Mouse (Mus musculus): Measurements from ENCODE around the gene Ankrd66.

Ankrd66 gene

GRCm38 (mm10) chr17:43543539-43543938 lies at the start of gene Ankrd66:
TSS of gene Ankrd66 (minus strand) at chr17:43543639.
- no peak for DNase-seq (ENCODE audit: low read depth, low spot score)

- DNase-seq (ENCODE audit: low read depth, low spot score) = no peak
Observed at GRCm38 (mm10) chr17:43592296-43593291, 49.2 kb upstream of the Ankrd66 start.

DNA sequence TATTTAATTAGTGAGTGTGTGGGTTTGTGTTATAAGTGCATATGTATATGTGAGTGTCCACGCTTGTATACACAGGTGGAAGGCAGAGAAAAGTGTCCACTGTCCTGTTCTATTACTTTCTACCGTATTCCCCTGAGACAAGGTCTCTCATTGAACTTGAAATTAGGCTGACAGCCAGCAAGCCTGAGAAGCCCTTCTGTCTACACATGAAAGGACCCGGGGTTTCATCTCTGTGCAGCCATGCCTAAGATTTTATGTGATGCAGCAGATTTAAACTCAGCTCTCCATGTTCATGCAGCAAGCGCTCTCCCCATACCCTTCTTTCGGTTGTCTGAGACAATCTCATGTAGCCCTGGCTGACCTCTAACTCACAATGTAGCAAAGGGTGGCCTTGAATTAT lies 47.1 kb upstream of the Ankrd66 start:
- no peak for DNase-seq (ENCODE audit: low read depth, low spot score)

DNA sequence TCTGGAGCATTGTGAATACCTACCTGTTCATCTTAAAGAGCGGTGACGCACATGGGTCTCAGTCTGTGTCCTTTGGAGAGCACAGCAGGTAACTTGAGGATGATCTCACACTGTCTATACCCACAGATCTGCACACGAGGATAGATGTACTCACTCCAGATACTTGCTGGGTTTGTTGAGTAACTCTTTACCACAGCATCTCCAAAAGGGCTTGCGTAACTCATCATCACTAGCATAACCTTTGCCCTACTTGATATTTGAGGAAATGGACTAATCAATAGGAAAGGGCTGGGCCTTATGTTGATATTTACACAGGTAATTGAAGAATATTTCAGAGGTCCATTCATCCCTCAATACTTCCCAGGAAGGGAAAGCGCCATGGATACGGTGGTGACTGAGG lies 46.3 kb upstream of the Ankrd66 start:
- no peak for DNase-seq (ENCODE audit: low read depth, low spot score)

- DNase-seq (ENCODE audit: low read depth, low spot score) = no peak
Observed at GRCm38 (mm10) chr17:43587278-43587677, 43.8 kb upstream of the Ankrd66 start.

DNA sequence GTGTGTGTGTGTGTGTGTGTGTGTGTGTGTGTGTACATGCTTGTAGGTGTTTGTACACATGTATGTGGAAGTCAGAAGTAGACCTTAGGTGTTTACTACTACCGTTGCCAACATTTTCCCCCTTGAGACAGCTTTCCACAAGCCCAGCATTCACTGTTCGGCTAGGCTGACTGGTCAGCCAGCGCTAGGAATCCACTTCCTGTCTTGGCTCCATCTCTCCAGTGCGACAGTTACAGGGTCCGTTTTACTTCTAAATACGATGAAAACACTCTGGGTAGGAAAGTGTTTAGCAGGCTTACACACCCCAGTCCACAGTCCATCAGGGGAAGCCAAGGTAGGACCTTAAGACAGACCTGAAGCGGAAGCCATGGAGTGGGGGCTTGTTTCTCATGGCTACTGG lies 41.3 kb upstream of the Ankrd66 start:
- DNase-seq (ENCODE audit: low read depth, low spot score) = no peak

DNA sequence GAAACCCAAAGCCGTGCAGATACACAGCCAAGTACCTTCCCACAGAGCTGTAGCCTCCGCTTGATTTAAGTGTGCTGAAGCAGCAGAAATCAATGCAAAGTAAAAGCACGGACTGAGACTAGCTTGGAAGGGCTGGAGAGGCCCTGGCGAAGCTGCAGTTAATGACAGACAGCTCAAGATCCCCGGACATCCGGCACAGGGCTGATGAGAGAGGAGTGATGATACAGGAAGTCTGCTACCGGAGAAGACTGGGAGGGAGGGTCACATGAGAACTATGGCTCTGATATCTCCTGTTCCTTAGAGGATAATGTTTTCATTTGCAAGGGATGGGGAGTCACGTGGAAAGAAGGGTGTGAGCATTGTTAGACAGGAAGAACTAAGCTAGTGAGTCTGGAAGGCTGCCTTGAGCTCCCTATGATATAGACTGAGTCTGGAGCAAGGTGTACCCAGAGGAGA lies 37.6 kb upstream of the Ankrd66 start:
- no peak for DNase-seq (ENCODE audit: low read depth, low spot score)

GRCm38 (mm10) chr17:43580456-43580855 lies 37.0 kb upstream of the Ankrd66 start:
- DNase-seq (ENCODE audit: low read depth, low spot score) = no peak

GRCm38 (mm10) chr17:43573624-43574073 lies 30.2 kb upstream of the Ankrd66 start:
- DNase-seq (ENCODE audit: low read depth, low spot score) = no peak

- DNase-seq (ENCODE audit: low read depth, low spot score) = no peak
Observed at GRCm38 (mm10) chr17:43569287-43569686, 25.8 kb upstream of the Ankrd66 start.

DNA sequence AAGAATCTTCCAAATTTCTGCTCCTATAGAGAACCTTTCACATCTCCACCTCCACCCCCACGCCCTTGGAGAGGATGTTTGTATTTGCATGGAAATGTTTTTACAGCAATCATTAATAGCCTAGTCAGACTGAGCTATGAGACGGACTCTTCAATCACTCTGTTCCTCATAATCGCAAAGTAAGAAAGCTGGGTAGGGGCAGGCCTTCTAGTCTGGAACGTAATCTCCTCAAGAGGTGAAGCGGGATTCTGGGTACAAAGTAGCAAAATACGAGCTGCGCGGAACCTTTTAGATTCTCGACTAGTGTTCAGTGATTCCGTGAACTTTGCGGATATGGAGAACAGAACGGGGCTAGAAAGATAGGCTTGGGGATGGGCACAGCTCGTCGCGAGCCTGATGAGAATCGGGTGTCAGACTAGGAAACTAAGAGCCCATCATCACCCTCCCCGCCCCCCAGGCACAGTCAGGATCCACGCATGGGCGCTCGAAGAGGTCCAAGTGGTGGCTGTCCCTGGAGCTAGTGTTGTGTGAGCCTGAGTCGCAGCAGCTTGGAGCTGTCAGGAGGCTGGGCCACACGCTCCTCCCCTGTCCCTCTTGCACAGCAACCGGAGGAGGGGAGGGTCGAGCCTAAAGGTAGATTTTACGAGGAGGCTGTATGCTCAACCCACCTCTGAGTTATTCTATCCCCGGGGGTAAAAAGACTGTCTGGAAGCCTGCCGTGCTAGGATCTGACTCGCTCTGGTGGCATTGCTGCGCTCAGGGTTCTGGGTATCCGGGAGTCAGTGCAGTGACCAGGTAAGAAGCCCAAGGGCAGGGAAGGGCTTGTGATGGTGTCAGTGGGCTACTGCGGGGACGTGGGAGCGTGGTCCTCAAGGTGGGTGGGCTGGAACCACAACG lies 24.8 kb upstream of the Ankrd66 start, which contains the start of gene Pla2g7:
Gene Pla2g7 (plus strand): TSS at position 107 of the 897 bp plus-strand sequence.
- no peak for DNase-seq (ENCODE audit: low read depth, low spot score)

GRCm38 (mm10) chr17:43567593-43567991 lies 24.2 kb upstream of the Ankrd66 start:
- no peak for DNase-seq (ENCODE audit: low read depth, low spot score)

DNA sequence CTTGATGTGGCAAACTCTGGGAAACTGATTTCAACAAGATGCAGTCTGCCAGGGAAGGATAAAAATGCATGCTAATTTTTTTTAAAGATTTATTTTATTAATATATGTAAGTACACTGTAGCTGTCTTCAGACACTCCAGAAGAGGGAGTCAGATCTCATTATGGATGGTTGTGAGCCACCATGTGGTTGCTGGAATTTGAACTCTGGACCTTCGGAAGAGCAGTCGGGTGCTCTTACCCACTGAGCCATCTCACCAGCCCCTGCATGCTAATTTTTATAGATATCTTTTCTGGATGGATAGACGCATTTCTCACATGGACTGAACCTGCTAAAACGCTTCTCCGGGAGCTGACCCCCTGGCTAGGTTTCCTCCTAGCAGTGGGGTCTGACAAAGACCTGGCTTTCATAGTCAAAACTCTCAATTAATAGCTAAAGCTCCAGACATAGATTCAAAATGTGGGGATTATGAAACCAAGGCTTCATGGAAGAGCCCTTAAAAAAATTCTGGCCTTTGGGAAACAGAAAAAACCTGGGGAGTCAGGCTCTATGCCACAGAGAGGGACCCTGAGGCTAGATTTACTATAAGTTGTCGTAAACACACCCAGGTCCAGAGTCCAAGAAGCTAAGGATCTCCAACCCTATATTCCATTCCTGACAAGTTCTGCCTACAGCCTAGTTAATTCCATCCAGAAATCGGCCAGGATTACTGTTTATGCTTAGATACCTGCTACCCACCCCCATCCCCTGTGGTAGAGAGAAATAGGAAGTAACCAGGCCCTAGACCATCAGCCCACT lies 20.0 kb upstream of the Ankrd66 start:
- no peak for DNase-seq (ENCODE audit: low read depth, low spot score)

- no peak for DNase-seq (ENCODE audit: low read depth, low spot score)
Observed at GRCm38 (mm10) chr17:43558678-43559077, 15.2 kb upstream of the Ankrd66 start.

DNA sequence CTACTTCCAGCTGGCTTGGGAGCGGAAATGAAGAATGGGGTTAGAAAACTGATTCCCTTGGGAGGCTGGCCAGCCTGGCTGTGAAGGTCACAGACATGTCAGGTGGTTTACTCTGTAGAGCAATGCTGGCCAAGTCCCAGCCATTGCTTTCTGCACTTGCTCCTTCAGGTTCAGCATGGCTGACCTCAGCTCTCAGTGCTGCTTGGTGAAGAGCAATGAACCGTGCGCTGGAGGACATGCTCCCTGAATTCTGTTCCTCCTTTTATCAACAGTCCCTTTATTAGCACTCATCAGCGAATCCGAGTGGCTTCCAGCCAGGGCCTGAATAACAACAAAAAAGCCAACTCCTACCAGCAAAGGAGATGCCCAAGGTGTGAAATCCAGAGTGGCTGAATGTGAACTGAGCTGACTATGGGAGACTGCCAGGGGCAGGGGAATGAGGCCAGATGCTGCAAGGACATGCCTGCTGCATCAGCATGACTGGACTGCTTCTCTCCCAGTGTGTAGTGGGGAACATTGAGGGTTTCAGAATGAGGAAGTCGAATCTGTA lies 14.2 kb upstream of the Ankrd66 start:
- no peak for DNase-seq (ENCODE audit: low read depth, low spot score)

DNA sequence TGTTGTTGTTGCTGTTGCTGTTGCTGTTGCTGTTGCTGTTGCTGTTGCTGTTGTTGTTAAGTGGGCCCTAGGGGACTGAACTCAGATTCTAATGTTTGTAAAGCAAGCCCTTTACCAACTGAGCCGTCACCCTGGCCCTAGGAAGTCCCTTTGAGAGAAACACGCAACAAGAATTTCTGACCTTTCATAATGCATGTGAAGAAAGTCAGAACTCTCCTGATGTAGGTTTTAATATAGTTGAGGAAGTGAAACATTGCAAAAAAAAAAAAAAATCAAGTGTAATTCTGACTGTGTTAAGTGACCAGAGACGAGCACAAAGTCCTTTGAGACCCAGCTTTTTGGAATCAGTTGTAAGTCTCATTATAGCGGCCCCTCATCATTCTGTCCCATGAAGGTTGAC lies 13.7 kb upstream of the Ankrd66 start:
- no peak for DNase-seq (ENCODE audit: low read depth, low spot score)

DNA sequence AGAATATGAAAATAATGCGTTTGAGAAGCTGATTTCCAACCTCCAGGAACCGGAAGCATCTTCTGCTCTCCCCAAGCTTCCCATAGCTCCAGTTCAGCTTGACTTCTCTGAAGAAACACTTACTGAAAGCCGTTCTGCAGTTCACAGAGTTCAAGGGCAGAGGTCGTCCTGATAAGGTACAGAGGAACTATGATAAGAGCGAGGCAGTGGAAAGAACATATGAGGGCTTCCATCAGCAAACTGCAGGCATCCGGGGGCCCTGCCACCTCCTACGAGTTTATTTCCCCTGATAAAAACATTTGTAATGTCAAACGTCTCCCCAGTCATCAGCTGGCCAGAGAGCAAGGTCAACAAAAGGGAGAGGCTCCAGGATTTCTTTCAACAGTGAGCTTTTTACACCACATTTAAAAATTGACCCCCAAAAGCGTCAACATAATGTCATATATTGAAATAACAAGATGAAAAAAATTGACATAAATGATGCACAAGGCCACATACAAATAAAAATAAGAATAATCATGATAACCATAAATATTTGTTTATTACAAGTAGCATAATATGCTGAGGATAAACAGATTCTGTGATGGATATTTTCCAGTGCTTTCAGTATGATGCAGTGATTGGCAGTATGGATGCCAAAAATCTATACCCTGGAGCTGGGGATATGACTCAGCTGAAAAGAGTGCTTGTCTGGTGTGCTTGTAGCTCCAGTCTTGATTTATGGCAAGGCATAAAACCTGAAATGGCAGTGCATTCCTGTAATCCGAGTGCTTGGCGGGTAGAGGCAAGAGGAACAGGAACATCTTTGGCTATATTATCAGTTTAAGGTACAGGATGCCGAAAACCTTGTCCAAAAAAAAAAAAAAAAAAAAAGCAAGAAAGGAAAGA lies 11.3 kb upstream of the Ankrd66 start:
- DNase-seq (ENCODE audit: low read depth, low spot score) = no peak

DNA sequence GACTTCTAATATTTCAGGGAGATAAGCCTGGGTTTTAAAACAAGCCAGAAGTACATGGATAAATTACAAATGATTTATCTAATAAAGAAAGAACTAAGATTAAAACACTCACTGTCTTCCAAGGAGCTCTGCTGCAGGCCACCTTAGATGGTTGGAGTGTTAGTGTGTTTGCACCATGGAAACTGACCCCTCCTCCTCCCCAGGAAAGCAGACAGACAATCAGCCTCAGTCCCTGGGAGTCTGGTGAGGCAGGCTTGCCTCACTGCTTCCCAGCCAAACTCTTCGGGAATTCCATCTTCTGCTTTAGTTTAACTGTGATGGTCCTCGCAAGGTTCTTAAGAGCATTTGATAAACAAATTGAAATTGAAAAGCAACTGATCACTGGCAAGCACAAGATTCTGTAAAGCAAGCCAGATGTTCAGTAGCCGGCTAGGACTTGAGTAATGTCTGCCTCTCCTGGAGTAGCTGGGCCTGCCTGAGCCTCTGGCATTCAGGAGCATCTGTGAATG lies 7.7 kb upstream of the Ankrd66 start:
- DNase-seq (ENCODE audit: low read depth, low spot score) = no peak

- no peak for DNase-seq (ENCODE audit: low read depth, low spot score)
Observed at GRCm38 (mm10) chr17:43544040-43544439, 601 bp upstream of the Ankrd66 start.

GRCm38 (mm10) chr17:43538767-43539166 lies 4.7 kb downstream of the Ankrd66 start:
- no peak for DNase-seq (ENCODE audit: low read depth, low spot score)

All from c-Kit-negative CD71-positive TER-119-positive erythroid progenitor cells, embryonic 14.5 days (primary cell).